Mouse (Mus musculus): ENCODE results near the gene Rassf2. TPM values are rescaled to one million over a fixed set of nuclear protein-coding genes. Genes with fewer than 3 reads are reported as not detected.

Rassf2 gene
- polyA plus RNA-seq, 1 experiment, result 11.9 TPM

DNA sequence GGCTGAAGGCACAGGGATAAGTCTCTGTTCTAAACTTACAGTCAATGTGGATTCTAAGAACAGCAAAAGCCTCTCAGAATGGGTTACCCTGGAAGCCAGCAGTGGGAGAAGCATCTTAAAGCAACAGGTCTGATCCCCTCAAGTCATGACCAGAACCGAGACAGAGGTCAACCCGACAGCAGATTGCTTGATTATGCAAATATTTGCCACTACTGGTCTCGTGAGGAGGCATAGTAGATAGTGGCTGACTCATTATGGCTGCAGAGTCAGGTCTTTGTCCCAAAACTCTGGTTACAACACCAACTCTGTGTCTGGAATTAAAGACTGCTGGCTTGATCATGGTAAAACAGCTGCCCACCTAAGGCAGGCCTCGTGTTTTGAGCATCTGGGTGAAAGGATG is 11.9 kb downstream of the Rassf2 start:
- WGBS, result 33% methylated on average over 4 of the region's 4 CpGs
- Histone ChIP-seq H3K36me3 (ENCODE audit: control insufficient read depth, insufficient read depth, low read length) (no peaks in the 10 kb centered on the region), H3K27ac (ENCODE audit: insufficient read depth, low read depth, low read length) (peak overlapping the region; percentile 53; the same call in 1 of the 2 replicates), H3K27me3 (ENCODE audit: control insufficient read depth, insufficient read depth, low read length) (no peaks in the 10 kb centered on the region), H3K4me1 (ENCODE audit: control insufficient read depth, insufficient read depth, insufficient read length, low read length) (peaks cover 4% of the 10 kb centered on the region; the same call in 1 of the 2 replicates), H3K4me3 (ENCODE audit: low read depth, low read length) (no peak overlapping the region)
- TF ChIP-seq CTCF (IDR thresholded peaks at IDR 0.05; ENCODE audit: extremely low read depth, insufficient read length, insufficient replicate concordance, low read depth, low read length) (no peak), POLR2A (IDR thresholded peaks at IDR 0.05; ENCODE audit: low read depth, low read length) (no peak)

- no peak overlapping the region for H3K27ac ChIP-seq (ENCODE audit: insufficient read depth, low read depth, low read length)
- no peaks in the 10 kb centered on the region for H3K27me3 ChIP-seq (ENCODE audit: control insufficient read depth, insufficient read depth, low read length)
- no peaks in the 10 kb centered on the region for H3K36me3 ChIP-seq (ENCODE audit: control insufficient read depth, insufficient read depth, low read length)
- TF ChIP-seq POLR2A (IDR thresholded peaks at IDR 0.05; ENCODE audit: low read depth, low read length) (no peak), CTCF (IDR thresholded peaks at IDR 0.05; ENCODE audit: extremely low read depth, insufficient read length, insufficient replicate concordance, low read depth, low read length) (no peak)
- no peak overlapping the region for H3K4me3 ChIP-seq (ENCODE audit: low read depth, low read length)
- H3K4me1 ChIP-seq (ENCODE audit: control insufficient read depth, insufficient read depth, insufficient read length, low read length), result peaks cover 4% of the 10 kb centered on the region; the same call in 1 of the 2 replicates
- WGBS, result 46% methylated on average over 7 of the region's 7 CpGs
Observed at GRCm38 (mm10) chr2:132017611-132018010, 12.4 kb downstream of the Rassf2 start.

DNA sequence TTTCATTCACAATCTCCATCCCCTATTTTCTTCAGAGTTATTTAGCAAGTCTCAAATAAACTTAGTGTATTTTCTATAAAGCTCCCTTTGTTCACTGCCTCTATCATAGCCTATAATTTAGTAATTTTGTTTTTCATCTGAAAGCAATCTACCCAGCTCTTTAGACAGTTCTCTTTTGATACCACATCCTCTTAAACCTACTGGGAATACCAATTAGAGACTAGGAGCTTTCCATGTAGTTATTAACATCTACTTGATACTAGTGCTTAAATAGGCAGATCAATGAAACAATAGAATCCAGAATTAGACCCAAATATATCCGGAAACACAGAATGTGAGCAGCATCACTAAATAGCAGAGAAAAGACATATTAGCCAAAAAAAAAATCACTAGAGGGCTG is 14.0 kb downstream of the Rassf2 start:
- H3K27ac ChIP-seq (ENCODE audit: insufficient read depth, low read depth, low read length), result no peak overlapping the region

DNA sequence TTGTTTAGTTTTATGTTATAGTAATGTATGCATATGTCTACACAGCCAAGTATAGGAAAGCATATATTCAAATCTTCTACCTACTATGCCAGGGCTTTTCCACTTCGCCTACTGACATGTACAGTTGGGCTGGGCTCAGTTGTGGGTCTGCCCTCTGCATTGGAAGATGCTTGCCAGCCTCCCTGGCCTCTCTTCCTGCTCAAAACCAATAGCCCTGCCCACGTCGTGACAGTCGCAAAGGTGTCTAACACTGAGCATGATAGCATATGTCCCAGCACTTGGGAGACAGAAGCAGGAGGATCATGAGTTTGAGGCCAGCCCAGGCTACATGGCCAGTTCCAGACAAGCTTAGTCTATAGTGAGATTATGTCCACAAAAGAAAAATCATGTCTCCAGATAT is 16.9 kb downstream of the Rassf2 start:
- Histone ChIP-seq H3K27me3 (ENCODE audit: control insufficient read depth, insufficient read depth, low read length) (no peaks in the 10 kb centered on the region), H3K4me1 (ENCODE audit: control insufficient read depth, insufficient read depth, insufficient read length, low read length) (no peaks in the 10 kb centered on the region; the same call in 1 of the 2 replicates), H3K36me3 (ENCODE audit: control insufficient read depth, insufficient read depth, low read length) (no peaks in the 10 kb centered on the region), H3K4me3 (ENCODE audit: low read depth, low read length) (no peak overlapping the region), H3K27ac (ENCODE audit: insufficient read depth, low read depth, low read length) (no peak overlapping the region)
- TF ChIP-seq POLR2A (IDR thresholded peaks at IDR 0.05; ENCODE audit: low read depth, low read length) (no peak), CTCF (IDR thresholded peaks at IDR 0.05; ENCODE audit: extremely low read depth, insufficient read length, insufficient replicate concordance, low read depth, low read length) (no peak)
- WGBS, result 80% methylated on average over 4 of the region's 4 CpGs

More for the DNA sequence above, 14.0 kb downstream of the Rassf2 start:
- Histone ChIP-seq H3K4me1 (ENCODE audit: control insufficient read depth, insufficient read depth, insufficient read length, low read length) (no peaks in the 10 kb centered on the region; the same call in 1 of the 2 replicates), H3K36me3 (ENCODE audit: control insufficient read depth, insufficient read depth, low read length) (no peaks in the 10 kb centered on the region), H3K27me3 (ENCODE audit: control insufficient read depth, insufficient read depth, low read length) (no peaks in the 10 kb centered on the region), H3K4me3 (ENCODE audit: low read depth, low read length) (no peak overlapping the region)
- TF ChIP-seq POLR2A (IDR thresholded peaks at IDR 0.05; ENCODE audit: low read depth, low read length) (no peak), CTCF (IDR thresholded peaks at IDR 0.05; ENCODE audit: extremely low read depth, insufficient read length, insufficient replicate concordance, low read depth, low read length) (no peak)
- 92% methylated on average over 1 of the region's 1 CpGs for WGBS

DNA sequence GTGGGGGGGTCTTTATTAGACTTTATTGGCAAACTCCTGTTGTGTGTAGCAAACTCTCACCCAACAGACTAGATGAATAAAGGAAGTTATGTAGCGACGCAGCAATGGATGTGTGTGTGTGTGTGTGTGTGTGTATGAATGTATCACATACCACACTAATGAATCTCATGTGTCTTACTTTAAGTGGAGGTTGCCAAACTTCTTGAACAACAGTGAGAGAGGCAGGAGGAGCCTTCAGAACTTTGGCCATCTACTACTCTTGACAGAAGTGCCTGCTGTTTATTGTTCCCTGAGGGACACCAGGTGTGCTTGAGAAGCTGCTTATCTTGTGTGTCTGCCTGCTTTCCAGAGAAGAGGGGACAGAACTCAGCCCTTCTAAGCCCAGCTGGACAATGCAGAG is 19.3 kb downstream of the Rassf2 start:
- no peak overlapping the region for H3K4me3 ChIP-seq (ENCODE audit: low read depth, low read length)
- H3K27me3 ChIP-seq (ENCODE audit: control insufficient read depth, insufficient read depth, low read length), result no peaks in the 10 kb centered on the region
- TF ChIP-seq CTCF (IDR thresholded peaks at IDR 0.05; ENCODE audit: extremely low read depth, insufficient read length, insufficient replicate concordance, low read depth, low read length), result no peak
- no peak for TF ChIP-seq POLR2A (IDR thresholded peaks at IDR 0.05; ENCODE audit: low read depth, low read length)
- 81% methylated on average over 2 of the region's 2 CpGs for WGBS
- no peak overlapping the region for H3K27ac ChIP-seq (ENCODE audit: insufficient read depth, low read depth, low read length)
- peaks cover 5% of the 10 kb centered on the region for H3K4me1 ChIP-seq (ENCODE audit: control insufficient read depth, insufficient read depth, insufficient read length, low read length)
- no peaks in the 10 kb centered on the region for H3K36me3 ChIP-seq (ENCODE audit: control insufficient read depth, insufficient read depth, low read length)

DNA sequence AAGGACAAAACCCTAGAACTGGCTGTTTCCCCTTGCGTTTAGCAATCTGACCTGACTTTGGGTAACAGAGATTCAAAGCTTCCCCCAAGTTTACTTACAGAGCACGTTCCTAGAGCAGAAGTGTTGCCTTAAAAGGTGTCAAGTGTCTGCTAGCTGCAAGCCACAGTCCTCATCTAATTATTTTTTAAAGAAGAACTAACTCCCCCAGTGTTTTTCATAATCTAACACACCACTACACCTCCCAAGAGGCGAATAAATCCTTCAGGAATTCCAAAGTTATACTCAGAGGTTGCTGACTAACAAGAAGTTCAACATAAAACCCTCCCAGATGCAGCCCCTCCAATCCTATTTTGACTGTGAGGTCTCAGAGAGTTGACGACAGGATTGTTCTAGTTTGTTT is 21.9 kb downstream of the Rassf2 start:
- Histone ChIP-seq H3K27me3 (ENCODE audit: control insufficient read depth, insufficient read depth, low read length) (no peaks in the 10 kb centered on the region), H3K27ac (ENCODE audit: insufficient read depth, low read depth, low read length) (0 out of 2 replicates have a peak overlapping the region, but pooled peaks have one; percentile 4), H3K4me3 (ENCODE audit: low read depth, low read length) (no peak overlapping the region), H3K4me1 (ENCODE audit: control insufficient read depth, insufficient read depth, insufficient read length, low read length) (peaks cover 5% of the 10 kb centered on the region), H3K36me3 (ENCODE audit: control insufficient read depth, insufficient read depth, low read length) (no peaks in the 10 kb centered on the region; the same call in 1 of the 2 replicates)
- 68% methylated on average over 4 of the region's 4 CpGs for WGBS
- no peak for TF ChIP-seq POLR2A (IDR thresholded peaks at IDR 0.05; ENCODE audit: low read depth, low read length)
- no peak for TF ChIP-seq CTCF (IDR thresholded peaks at IDR 0.05; ENCODE audit: extremely low read depth, insufficient read length, insufficient replicate concordance, low read depth, low read length)

DNA sequence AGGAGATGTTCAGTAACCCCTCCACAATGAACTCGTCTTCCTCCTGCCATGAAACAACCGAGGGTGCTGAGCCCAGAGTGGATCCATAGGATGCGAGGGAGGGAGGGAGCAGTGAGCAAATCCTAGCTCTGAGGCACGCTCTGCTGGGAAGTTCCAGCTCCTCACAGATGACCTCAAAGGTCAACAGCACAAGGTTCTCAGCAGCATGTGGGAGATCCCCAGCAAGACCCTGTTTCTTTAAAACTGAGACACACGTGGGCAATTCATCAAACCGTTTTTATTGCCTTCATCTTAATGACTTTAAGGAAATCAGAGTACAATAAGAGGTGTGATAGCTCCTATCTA is 22.6 kb downstream of the Rassf2 start:
- TF ChIP-seq CTCF (IDR thresholded peaks at IDR 0.05; ENCODE audit: extremely low read depth, insufficient read length, insufficient replicate concordance, low read depth, low read length), result no peak
- TF ChIP-seq POLR2A (IDR thresholded peaks at IDR 0.05; ENCODE audit: low read depth, low read length), result no peak
- Histone ChIP-seq H3K27me3 (ENCODE audit: control insufficient read depth, insufficient read depth, low read length) (no peaks in the 10 kb centered on the region), H3K4me1 (ENCODE audit: control insufficient read depth, insufficient read depth, insufficient read length, low read length) (peaks cover 5% of the 10 kb centered on the region), H3K36me3 (ENCODE audit: control insufficient read depth, insufficient read depth, low read length) (no peaks in the 10 kb centered on the region; the same call in 1 of the 2 replicates), H3K27ac (ENCODE audit: insufficient read depth, low read depth, low read length) (no peak overlapping the region), H3K4me3 (ENCODE audit: low read depth, low read length) (no peak overlapping the region)
- 35% methylated on average over 6 of the region's 6 CpGs for WGBS
